Mouse (Mus musculus) myocyte (in vitro differentiated cells): ENCODE data around the gene Agap1. TPM values are rescaled to one million over a fixed set of nuclear protein-coding genes. Genes with fewer than 3 reads are reported as not detected.

Experiments used
- H3K27me3 ChIP-seq: one replicate; pipeline ENCODE4 v1.6.1; 2011; ENCODE audit not compliant: control insufficient read depth, insufficient read depth, insufficient read length
- H3K36me3 ChIP-seq: one replicate; pipeline ENCODE4 v1.6.1; 2011; ENCODE audit not compliant: control insufficient read depth, insufficient read depth
- H3K4me2 ChIP-seq: one replicate; pipeline ENCODE4 v1.6.1; 2011; ENCODE audit warnings: low read depth, control low read depth
- H3K4me3 ChIP-seq: one replicate; pipeline ENCODE4 v1.5.1; 2011; ENCODE audit warnings: mild to moderate bottlenecking, control low read depth, moderate library complexity
- H3K79me2 ChIP-seq: one replicate; pipeline ENCODE4 v1.6.1; 2011; ENCODE audit not compliant: control insufficient read depth, insufficient read depth
- H3ac ChIP-seq: one replicate; pipeline ENCODE4 v1.6.1; 2011; ENCODE audit not compliant: control insufficient read depth, insufficient read length
- CEBPB ChIP-seq: IDR thresholded peaks from 2 replicates; pipeline ENCODE4 v1.6.1; 2011; ENCODE audit warnings: mild to moderate bottlenecking, moderate library complexity; ENCODE audit not compliant: poor library complexity, insufficient read depth, severe bottlenecking
- E2F4 ChIP-seq: IDR thresholded peaks from one replicate; pipeline ENCODE4 v1.6.1; 2011; ENCODE audit warnings: mild to moderate bottlenecking, control low read depth, moderate library complexity; ENCODE audit not compliant: insufficient read depth
- MAX ChIP-seq: IDR thresholded peaks from one replicate; pipeline ENCODE4 v1.6.1; 2011; ENCODE audit warnings: low read depth, mild to moderate bottlenecking, control low read depth
- MYOD1 ChIP-seq, 3 experiments: IDR thresholded peaks; one replicate each; pipeline ENCODE4 v1.6.1; 2011; ENCODE audit warnings: control low read depth in 2 of 3, low read depth in 2 of 3, mild to moderate bottlenecking in 2 of 3, moderate library complexity in 1 of 3; ENCODE audit not compliant: insufficient read length in 2 of 3, control insufficient read depth in 1 of 3
- MYOG ChIP-seq, 3 experiments: IDR thresholded peaks; one replicate each; pipeline ENCODE4 v1.6.1; 2011; ENCODE audit warnings: control low read depth in 2 of 3, low read depth in 2 of 3, mild to moderate bottlenecking in 2 of 3; ENCODE audit not compliant: insufficient read length in 2 of 3, control insufficient read depth in 1 of 3, insufficient read depth in 1 of 3
- POLR2A ChIP-seq: IDR thresholded peaks from one replicate; pipeline ENCODE4 v1.6.1; 2011; ENCODE audit warnings: low read depth, mild to moderate bottlenecking, control low read depth, moderate library complexity; ENCODE audit not compliant: insufficient read length
- POLR2AphosphoS2 ChIP-seq: IDR thresholded peaks from one replicate; pipeline ENCODE4 v1.6.1; 2011; ENCODE audit warnings: low read depth, control low read depth; ENCODE audit not compliant: insufficient read length
- REST ChIP-seq: IDR thresholded peaks from one replicate; pipeline ENCODE4 v1.6.1; 2011; ENCODE audit warnings: mild to moderate bottlenecking, control low read depth, moderate library complexity; ENCODE audit not compliant: insufficient read depth, insufficient read length
- SRF ChIP-seq: IDR thresholded peaks from one replicate; pipeline ENCODE4 v1.6.1; 2011; ENCODE audit warnings: low read depth; ENCODE audit not compliant: control insufficient read depth, insufficient read length
- TCF12 ChIP-seq: IDR thresholded peaks from one replicate; pipeline ENCODE4 v1.6.1; 2011; ENCODE audit warnings: mild to moderate bottlenecking, control low read depth; ENCODE audit not compliant: poor library complexity, insufficient read depth, severe bottlenecking
- TCF3 ChIP-seq: IDR thresholded peaks from one replicate; pipeline ENCODE4 v1.6.1; 2011; ENCODE audit warnings: low read depth, control low read depth; ENCODE audit not compliant: insufficient read length
- USF1 ChIP-seq: IDR thresholded peaks from one replicate; pipeline ENCODE4 v1.6.1; 2011; ENCODE audit warnings: low read depth, mild to moderate bottlenecking, control low read depth, moderate library complexity
- polyA plus RNA-seq: library from polyadenylated mRNA; unstranded; fragments of >200 nt; fragmentation: generic; extraction: Trizol; gene quantifications from one replicate; pipeline ENCODE4 v1.2.1, GENCODE M21; 2012; ENCODE audit warnings: missing spikeins

The Agap1 gene
- polyA plus RNA-seq, 1 experiment = 48.9 TPM

DNA sequence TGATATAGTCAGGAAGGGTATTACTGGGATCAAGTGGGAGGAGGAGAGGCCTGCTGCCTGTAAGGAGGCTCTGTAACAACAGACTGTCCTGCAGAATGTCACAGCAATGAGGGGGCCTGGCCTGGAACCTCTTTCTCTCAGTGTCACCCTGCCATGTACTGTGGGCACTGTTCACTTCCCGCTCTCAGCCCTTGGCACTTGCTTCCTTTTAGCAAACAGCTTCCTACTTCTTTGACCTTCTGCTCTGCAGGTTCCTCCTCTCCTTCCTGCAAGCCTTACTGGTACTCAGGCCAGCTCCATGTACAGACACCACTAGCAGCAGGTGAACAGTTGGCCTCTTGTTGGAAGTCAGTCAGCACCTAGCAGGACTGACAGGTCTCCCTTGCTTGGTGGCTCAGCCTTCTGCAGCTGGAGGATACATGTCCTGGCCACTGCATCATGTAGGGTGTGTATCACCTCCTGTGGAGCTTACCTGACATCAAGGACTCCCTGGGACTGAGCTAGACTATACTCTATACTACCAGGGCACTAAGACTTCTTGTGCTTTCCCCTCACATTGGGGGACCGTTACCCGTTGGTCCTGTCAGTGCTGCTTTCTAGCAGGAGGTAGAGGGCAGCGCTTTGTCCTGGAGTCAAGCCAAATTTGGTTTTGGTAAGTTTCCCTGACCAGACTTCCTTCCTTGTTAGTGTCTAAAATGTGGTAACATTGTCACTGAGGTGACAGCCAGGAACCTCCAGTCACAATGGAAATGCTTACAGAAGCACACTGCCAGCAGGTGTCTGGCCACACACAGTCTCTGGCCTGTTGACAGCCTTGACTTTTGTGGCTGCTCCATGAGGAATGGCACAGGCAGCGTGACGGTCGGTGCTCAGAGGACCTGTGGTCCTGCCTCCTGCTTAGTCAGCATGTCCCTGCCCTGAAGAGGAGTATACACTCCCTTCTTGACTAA lies 120.6 kb downstream of the Agap1 start:
- H3K27me3 ChIP-seq = no peaks in the 10 kb centered on the region
- no peaks in the 10 kb centered on the region for H3K36me3 ChIP-seq
- H3ac ChIP-seq = no peak overlapping the region
- no peak overlapping the region for H3K4me2 ChIP-seq
- TF ChIP-seq E2F4 = no peak
- TF ChIP-seq POLR2A = peak; percentile 21
- peak; percentile 55 for TF ChIP-seq POLR2AphosphoS2
- no peak for TF ChIP-seq MAX
- TF ChIP-seq REST = no peak
- no peak for TF ChIP-seq SRF
- TF ChIP-seq MYOG (IDR thresholded peaks at IDR 0.05; ENCODE audit: control insufficient read depth in 1 of 3, insufficient read depth in 1 of 3, insufficient read length in 2 of 3, low read depth in 2 of 3) = peak in 1 of 3 experiments; percentile 62
- TF ChIP-seq MYOD1 (IDR thresholded peaks at IDR 0.05; ENCODE audit: control insufficient read depth in 1 of 3, insufficient read length in 2 of 3, low read depth in 2 of 3) = peak in 1 of 3 experiments; percentile 69
- no peak for TF ChIP-seq TCF12
- TF ChIP-seq USF1 = no peak
- peak; percentile 7 for TF ChIP-seq TCF3
- TF ChIP-seq CEBPB = no peak
- H3K79me2 ChIP-seq = peaks cover 74% of the 10 kb centered on the region
- H3K4me3 ChIP-seq = no peak overlapping the region

DNA sequence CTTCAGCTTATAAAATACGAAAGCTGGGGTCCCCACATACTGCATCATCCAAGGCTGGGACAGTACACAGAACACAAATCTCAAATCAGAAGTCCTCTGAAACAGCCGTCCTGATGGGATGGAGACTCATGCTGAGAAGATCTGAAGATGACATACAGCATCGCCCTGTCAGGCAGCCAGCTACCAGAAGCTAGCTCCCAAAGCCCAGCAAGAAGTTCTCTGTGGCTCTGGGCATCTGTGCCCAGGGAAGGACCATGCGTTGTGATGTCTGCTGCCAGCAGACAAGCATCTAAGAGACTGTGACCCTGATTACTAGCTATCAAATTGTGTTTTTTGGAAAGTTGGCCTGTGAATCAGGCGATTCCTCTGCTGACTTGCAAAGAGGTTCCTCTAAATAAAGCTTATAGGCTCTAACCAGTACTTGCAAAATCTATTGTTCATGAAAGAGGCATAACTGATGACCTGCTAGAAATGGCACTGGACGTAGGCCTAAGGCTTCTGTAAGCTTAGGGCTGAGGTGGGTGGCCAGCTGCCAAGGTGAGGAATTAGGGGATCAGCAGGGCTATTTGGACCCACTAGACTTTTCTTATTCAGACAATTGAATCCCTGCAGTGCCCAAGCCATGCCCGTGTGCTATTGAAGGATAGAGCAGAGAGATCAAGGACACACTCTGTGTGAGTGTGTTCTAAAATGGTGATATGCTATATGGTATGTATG lies 121.7 kb downstream of the Agap1 start:
- Histone ChIP-seq H3K4me2 (peak overlapping the region; percentile 57), H3ac (no peak overlapping the region), H3K27me3 (no peaks in the 10 kb centered on the region), H3K36me3 (no peaks in the 10 kb centered on the region), H3K4me3 (no peak overlapping the region), H3K79me2 (peaks cover 70% of the 10 kb centered on the region)
- TF ChIP-seq POLR2AphosphoS2 = no peak
- TF ChIP-seq USF1 = no peak
- TF ChIP-seq SRF = no peak
- TF ChIP-seq REST = no peak
- TF ChIP-seq POLR2A = no peak
- no peak for TF ChIP-seq MYOG (IDR thresholded peaks at IDR 0.05; ENCODE audit: control insufficient read depth in 1 of 3, insufficient read depth in 1 of 3, insufficient read length in 2 of 3, low read depth in 2 of 3)
- TF ChIP-seq E2F4 = no peak

DNA sequence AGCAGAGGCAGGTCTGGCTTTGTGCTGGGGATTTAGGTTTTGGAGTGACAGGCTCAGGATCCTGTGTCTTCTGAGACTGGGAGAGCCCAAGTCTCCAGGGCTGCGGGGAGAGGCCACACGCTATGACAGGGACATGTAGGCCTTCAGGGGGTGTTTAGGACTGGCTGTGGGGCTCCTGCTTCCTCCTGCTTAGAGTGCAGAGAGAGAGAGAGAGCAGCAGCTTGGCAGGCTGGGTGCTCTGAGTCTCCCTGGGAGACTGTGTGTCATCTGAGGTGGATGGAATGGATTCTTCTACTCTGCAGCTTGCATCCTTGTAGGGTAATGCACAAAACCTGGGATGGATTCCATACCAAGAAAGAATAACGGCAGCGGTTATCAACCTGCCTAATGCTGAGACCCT lies 122.4 kb downstream of the Agap1 start:
- Histone ChIP-seq H3K79me2 (peaks cover 68% of the 10 kb centered on the region), H3K27me3 (no peaks in the 10 kb centered on the region), H3K36me3 (no peaks in the 10 kb centered on the region), H3K4me2 (peak overlapping the region; percentile 57), H3ac (no peak overlapping the region), H3K4me3 (no peak overlapping the region)
- peak; percentile 40 for TF ChIP-seq POLR2A
- peak in 1 of 3 experiments; percentile 14 for TF ChIP-seq MYOD1 (IDR thresholded peaks at IDR 0.05; ENCODE audit: control insufficient read depth in 1 of 3, insufficient read length in 2 of 3, low read depth in 2 of 3)
- TF ChIP-seq REST = no peak

DNA sequence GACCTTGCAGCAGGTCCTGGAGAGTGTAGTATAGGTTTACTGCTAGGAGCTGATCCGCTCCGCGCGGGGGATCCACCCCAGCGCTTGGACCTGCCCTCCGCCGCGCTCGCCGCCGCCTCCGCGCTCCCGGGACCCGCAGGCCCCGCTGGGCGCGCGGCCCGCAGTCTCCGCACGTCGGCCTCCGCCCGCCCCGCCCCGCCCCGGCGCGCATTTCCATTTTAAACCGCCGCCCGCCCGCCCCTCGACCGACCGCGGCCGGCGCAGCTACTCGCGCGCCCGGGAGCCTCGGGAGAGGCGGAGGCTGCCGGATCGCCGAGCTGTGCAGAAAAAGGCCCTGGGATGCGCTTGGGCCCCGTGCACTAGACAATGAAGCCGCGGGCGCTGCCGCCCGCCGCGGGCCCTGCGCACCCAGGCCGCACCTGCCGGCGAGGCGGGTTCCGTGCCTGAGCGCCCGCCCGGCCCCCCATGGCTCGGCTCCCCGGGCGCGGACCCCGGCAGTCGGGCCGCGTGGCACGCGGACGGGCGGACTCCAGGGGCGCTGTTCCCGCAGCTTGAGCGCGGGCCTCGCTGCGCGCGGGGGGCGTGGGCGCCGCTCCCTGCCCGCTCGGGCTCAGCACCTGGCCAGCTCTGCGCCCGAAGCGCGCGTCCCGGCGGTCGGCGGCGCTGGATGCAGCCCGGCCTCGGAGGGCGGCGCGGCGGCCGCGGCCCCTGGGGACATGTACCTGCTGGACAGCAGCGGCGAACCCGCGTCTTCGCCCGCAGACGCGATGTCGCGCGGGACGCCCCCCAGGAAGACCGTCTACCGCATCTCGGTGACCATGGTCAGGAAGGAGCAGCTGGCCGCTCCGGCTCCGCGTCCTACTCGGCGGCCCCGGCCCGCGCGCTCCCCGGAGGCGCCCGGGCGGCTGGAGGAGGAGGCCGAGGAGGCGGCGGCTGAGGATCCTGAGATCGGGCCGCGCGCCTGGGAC lies 125.7 kb downstream of the Agap1 start:
- peak overlapping the region; percentile 67 for H3K4me2 ChIP-seq
- H3K79me2 ChIP-seq = peaks cover 68% of the 10 kb centered on the region
- H3K27me3 ChIP-seq = no peaks in the 10 kb centered on the region
- TF ChIP-seq CEBPB (no peak), MYOG (IDR thresholded peaks at IDR 0.05; ENCODE audit: control insufficient read depth in 1 of 3, insufficient read depth in 1 of 3, insufficient read length in 2 of 3, low read depth in 2 of 3) (peak in 1 of 3 experiments; percentile 9), SRF (no peak), USF1 (no peak), POLR2AphosphoS2 (no peak), MYOD1 (IDR thresholded peaks at IDR 0.05; ENCODE audit: control insufficient read depth in 1 of 3, insufficient read length in 2 of 3, low read depth in 2 of 3) (peak in 1 of 3 experiments; percentile 62), MAX (no peak), TCF12 (no peak), E2F4 (no peak), TCF3 (no peak), POLR2A (no peak), REST (no peak)
- peak overlapping the region; percentile 46 for H3ac ChIP-seq
- peak overlapping the region; percentile 7 for H3K4me3 ChIP-seq
- H3K36me3 ChIP-seq = no peaks in the 10 kb centered on the region
